Mouse (Mus musculus) spleen, postnatal 36 days (tissue): Measurements from ENCODE around the gene Cars2.
A peak's percentile ranks its signal among the peaks of the same experiment; 100 is the strongest.
"Not testable (repeated sequence)": the region's sequence is repeated elsewhere in the genome, so short reads cannot be mapped to it uniquely, and the experiment has no call there.

Source experiments
- DNase-seq, 2 experiments: peaks; one replicate each; pipeline ENCODE4 v3.0.0; 2022; ENCODE audit warnings: low spot score in 2 of 2, mixed read lengths in 1 of 2

Cars2 gene

GRCm38 (mm10) chr8:11512711-11513110 is 37.9 kb downstream of the Cars2 start:
- no peak for DNase-seq

DNA sequence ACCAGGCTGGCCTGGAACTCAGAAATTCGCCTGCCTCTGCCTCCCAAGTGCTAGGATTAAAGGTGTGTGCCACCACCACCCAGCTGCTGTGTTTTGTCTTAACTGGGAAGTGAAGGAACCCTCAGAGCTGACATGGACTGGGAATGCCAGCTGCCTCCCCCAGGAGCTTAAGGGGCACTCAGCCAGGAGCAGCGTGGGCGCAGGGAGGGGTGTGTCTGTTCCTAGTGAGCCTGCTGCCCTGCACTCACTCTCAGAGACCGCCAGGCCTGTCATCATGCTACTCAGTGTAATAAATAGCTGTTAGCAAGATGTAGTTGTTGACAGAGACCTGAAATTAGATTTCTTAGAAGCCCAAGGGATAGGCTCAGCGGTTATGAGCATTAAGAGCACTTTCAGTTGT is 39.6 kb downstream of the Cars2 start:
- DNase-seq = no peak

GRCm38 (mm10) chr8:11508880-11509279 is 41.7 kb downstream of the Cars2 start:
- no peak for DNase-seq

DNA sequence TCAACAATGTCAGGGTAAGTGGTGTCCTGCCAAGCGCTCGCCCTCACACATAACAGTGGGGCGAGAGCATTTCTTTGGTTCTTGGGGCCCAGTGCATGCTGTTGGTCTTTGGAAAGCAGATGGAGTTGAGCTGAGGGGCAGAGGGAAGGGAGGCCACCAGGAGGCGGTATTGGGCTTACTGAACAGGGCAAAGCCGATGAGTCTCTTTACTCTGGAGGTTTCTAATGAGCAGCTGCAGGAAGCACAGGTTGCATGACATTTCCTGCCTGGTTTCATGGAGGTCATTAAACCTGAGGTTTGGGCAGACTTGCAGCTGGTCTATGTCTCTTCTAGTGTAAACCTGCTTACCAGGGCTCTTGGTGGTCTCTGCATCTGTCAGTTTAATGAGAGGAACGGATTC is 43.8 kb downstream of the Cars2 start:
- peak; percentile 33 to 53 for DNase-seq

- DNase-seq = no peak
Measured at GRCm38 (mm10) chr8:11506074-11506473, 44.5 kb downstream of the Cars2 start.

DNA sequence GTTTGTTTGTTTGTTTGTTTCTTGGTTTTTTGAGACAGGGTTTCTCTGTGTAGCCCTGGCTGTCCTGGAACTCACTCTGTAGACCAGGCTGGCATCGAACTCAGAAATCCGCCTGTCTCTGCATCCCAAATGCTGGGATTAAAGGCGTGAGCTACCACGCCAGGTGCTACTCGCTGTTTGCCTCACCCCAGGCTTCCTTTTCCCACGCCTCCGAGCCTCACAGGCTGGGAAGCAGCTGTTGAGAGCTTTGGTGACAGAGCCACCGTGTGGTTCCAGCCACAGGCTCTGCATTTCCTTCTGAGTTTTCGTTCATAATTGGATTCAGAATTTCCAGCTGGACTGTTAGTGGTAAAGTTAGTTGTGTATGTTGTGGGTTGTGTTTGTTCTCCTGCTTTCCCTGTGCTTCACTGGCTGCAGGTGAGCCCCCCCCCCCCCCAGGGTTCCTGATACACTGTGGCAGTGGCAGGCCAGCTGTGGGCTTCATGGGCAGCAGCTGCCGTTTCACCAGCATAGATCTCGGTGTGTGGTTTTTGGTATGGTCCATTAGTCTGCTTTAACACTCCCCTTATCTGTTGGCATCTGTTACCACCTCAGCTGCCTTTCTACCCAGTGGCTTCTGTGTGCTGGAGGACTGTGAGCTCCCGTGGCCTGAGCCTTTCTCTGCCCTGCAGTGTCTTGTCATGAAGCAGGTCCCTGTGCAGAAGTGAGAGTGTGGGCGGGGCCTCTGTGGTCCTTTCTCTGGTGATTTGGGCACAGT is 46.9 kb downstream of the Cars2 start:
- no peak for DNase-seq

- no peak for DNase-seq
Measured at GRCm38 (mm10) chr8:11498786-11499485, 51.6 kb downstream of the Cars2 start.

DNA sequence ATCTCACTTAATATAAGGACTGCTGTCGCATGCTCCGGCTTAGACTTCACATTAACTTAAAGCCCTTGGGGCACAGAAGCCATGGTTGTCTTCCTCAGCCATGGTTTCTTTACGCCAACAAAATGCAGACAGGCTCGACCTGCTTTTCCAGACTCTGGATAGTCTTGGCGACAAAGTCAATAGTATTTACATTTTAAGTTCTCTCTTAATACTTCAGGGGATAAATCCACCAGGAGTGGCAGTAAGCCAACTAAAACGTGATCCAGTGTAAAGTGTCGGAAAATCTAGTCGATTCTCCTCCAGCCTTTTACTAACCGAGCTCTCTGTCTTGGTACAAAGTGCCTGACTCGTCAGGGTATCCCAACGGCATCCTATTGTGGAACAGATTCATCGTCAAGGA is 52.3 kb downstream of the Cars2 start:
- DNase-seq = no peak

DNA sequence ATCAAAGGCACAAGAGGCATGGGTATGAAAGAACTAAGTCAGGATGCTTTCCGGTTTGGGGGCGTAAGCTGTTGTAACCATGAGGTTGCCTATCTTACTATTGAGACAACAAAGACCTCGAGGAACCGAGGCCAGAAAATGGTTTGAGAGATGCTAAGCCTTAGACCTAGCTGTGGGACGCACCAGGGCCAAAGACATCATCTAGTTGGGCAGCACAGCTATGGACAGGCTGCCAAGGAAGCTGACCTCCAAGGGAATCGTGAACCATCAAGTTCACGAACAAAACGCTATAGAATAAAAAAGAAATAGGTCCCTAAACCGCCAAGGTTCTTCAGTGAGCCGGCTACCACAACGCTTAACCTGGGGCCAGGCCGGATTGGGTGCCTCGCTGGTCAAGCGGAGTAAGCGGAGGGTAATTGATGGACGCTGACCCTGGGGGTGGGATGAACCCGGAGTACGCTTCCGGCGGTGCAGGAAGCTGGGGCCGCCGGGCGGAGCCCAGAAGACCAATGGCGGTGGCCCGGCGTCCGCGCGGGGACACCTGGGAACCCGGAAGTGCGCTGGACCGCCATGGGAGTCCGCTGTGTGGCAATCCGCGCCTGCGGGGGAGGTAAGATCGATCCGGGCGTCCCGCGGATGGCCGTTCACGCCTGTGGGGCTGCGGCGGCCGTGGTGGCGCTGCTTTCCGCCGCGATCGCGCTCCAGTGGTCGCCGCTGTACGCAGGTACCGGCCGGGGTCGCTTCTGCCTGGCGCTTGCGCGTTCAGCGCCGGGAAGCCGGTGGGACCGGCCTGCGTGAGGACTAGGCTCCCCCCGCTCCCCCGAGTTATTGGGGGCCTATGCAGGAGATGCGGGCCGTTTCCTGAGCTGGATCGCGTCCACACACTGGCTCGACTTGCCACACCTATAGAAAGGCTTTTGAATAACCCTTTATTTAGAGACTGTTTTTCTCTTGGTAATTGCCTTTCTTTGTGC is 53.3 kb downstream of the Cars2 start, which contains the start of gene Naxd:
Naxd (plus strand) TSS at position 490 of the 974 bp plus-strand sequence.
- DNase-seq = peak; percentile 89 to 90

- not testable (repeated sequence) for DNase-seq
Measured at GRCm38 (mm10) chr8:11492340-11492739, 58.2 kb downstream of the Cars2 start.

GRCm38 (mm10) chr8:11487229-11487628 is 63.4 kb downstream of the Cars2 start:
- no peak for DNase-seq

GRCm38 (mm10) chr8:11486142-11486541 is 64.4 kb downstream of the Cars2 start:
- DNase-seq = peak; percentile 38 to 41

GRCm38 (mm10) chr8:11482537-11482936 is 68.0 kb downstream of the Cars2 start:
- no peak for DNase-seq

- no peak for DNase-seq
Measured at GRCm38 (mm10) chr8:11481876-11482275, 68.7 kb downstream of the Cars2 start.

- DNase-seq = no peak
Measured at GRCm38 (mm10) chr8:11479591-11479990, 71.0 kb downstream of the Cars2 start.

- DNase-seq = no peak
Measured at GRCm38 (mm10) chr8:11478807-11479527, 71.6 kb downstream of the Cars2 start.

DNA sequence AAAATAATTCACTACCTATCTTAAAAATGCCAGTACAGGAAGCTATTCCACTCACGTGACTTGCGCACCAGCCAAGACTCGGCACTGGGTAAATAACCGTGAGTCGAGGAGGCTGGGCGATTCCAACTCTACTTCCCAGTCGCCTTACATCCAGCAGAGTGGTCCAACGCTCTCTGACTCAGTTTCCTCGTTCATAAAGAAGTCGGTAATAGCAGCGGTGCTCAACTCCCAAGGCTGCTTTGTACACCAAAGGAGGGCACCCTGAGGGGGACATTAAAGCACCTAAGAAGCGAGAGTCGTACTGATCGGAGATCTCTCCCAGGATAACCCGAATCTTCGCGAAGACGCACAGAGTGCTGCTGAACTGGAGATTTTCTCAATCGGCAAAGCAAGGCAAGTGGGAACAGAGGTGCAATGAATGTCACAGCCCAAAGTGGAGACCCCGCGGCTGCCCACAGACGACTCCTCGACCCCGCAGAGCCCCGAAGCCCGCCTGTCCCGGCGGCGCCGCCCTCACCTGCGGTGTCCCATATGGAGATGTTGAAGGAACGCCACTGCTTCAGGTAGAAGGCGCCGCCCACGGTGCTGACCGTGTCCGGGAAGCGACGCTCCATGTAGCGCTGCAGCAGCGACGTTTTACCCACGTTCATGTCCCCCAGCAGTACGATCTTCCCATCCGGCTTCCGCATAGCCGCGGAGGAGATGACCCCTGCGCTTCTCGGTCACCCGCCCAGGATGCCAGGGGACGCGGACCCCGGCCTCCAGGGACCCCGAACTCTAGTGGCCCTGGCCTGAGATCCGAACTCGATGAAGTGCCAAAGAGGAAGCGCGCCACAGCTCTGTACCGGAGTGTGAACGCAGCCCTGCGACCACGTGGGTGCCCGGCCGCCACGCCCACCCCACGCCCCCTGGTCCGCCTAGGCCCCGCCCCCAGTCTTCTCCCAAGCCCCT is 72.5 kb downstream of the Cars2 start, which contains the start of gene Rab20:
Rab20 (minus strand) TSS at position 900 of the 951 bp plus-strand sequence.
- DNase-seq = peak; percentile 38 to 44

DNA sequence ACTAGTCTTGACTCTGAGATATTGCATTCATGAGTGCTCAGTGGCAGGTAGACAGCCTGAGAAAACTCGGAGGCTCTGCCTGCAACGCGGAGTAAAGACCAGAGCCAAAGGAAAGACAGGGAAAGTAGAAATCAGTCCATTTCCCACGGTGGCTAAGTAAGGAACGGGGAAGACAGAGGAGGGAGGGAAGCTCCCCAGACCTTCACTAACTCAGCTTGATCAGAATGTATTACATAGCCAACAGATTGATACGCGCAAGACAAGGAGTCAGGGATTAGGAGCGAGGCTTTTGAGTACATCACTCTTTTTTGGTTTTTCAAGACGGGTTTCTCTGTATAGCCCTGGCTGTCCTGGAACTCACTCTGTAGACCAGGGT is 73.4 kb downstream of the Cars2 start:
- DNase-seq = no peak

DNA sequence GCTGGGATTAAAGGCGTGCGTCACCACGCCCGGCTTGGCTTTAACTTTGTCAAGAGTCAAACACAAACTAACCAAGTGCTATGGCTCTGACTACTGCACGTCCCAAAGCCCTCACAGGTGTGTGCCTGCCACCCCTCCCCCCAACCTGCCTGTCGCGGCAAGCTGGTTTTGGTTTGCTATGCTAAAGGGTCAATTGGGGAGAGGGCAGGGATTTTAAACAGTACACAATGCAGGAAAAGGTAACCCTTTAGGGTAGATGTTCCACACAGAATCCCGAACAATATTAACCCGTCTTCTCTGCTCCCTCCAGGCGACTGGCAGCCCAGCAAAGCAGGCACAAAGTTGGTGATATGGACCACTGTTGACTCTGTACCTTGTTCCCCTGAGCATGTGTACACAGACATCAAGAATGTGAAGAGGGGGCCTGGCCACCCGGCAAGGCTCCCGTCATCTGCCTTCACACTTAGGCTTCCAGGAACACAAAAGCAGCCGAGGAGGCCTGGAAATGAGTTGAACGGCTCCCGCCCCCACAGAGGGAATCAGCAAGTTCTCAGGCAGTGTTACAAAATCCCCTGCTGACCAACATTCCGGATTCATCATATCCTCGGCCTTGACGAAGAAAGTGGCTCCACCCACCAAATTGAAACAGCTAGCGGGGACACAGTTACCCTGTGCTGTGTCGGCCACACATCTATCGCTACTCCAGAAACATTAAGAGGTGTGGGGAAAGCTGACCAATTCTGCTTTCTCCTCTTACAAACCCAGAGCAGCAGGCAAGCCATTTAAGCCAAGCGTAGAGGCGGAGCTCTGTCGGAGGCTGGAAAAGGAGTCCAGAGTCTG is 74.0 kb downstream of the Cars2 start:
- DNase-seq = peak; percentile 22 to 47
